Mouse (Mus musculus): ENCODE results near the gene Plpp2. TPM values are rescaled to one million over a fixed set of nuclear protein-coding genes. Genes with fewer than 3 reads are reported as not detected.

Plpp2 gene
- polyA plus RNA-seq, 1 experiment: 23.5 TPM

DNA sequence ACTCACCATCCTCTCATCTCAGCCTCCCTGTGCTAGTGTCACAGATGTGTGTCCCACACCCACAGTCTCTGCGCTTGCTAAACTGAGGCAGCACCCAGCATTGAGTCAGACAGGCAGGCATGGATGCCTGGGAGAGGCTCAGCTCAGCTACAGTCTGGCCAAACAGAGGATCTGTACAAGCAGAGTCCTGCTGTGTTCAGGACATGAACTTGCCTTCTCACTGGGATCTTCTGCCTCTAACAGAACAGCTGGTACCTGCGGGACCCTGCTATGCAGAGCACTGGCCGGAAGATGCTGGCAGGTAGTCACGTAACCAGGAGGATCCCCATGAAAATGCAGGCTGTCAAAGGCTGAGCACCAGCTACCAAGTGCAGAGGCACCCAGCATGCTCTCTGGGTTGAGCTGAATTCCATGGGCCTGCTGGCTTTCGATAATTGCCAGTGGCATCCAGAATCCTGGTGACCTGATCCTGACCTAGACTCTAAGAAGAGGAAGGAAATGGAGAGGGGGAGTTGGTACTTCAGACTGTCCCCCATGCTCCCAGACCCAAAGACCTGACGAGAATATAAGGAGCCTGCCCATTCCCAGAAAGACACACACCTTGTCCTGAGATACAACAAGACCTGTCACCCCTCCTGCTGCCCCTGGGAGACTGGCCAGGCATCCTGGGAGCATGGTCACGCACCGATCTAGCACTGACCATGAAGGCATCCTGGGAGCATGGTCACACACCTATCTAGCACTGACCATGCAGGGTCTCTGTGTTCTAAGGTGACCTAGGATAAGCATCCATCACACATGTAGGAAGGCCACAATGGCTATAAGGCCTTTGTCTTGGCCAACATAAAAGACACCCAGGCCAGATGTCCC, 7.9 kb downstream of the Plpp2 start:
- H3K4me1 ChIP-seq (ENCODE audit: control insufficient read depth, insufficient read depth, low read length): no peaks in the 10 kb centered on the region
- H3K27ac ChIP-seq (ENCODE audit: insufficient read depth, low read length): no peak overlapping the region
- no peak for TF ChIP-seq CTCF (IDR thresholded peaks at IDR 0.05; ENCODE audit: borderline replicate concordance, insufficient read depth, low read length)
- TF ChIP-seq POLR2A (IDR thresholded peaks at IDR 0.05; ENCODE audit: low read depth, low read length): no peak
- H3K4me3 ChIP-seq (ENCODE audit: insufficient read depth, low read length): no peak overlapping the region

- no peak overlapping the region for H3K4me3 ChIP-seq (ENCODE audit: insufficient read depth, low read length)
- H3K27ac ChIP-seq (ENCODE audit: insufficient read depth, low read length): no peak overlapping the region
- H3K4me1 ChIP-seq (ENCODE audit: control insufficient read depth, insufficient read depth, low read length): no peaks in the 10 kb centered on the region
These were observed 9.2 kb downstream of the Plpp2 start for GRCm38 (mm10) chr10:79524433-79524832.

DNA sequence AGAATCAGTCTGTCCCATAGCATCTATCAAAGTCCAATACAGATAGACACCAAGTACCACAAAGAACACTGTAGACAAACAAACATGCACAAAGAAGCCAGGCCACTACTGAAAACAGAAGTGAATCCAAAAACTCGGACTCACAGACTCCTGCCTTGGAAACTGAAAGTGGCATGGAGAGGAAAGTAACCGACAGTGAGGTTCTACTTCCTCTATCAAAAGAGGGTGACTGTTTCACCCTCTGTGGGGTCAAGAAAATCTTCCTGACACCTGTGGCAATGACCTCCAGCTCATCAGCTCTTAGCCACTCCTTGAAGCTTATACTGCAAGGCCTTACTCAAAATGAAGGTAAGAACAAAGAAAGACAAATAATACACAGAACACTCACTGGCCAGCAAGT, 26.9 kb downstream of the Plpp2 start:
- H3K4me3 ChIP-seq (ENCODE audit: insufficient read depth, low read length): no peak overlapping the region
- H3K27ac ChIP-seq (ENCODE audit: insufficient read depth, low read length): no peak overlapping the region
- H3K4me1 ChIP-seq (ENCODE audit: control insufficient read depth, insufficient read depth, low read length): no peaks in the 10 kb centered on the region
- no peak for TF ChIP-seq CTCF (IDR thresholded peaks at IDR 0.05; ENCODE audit: borderline replicate concordance, insufficient read depth, low read length)

More at GRCm38 (mm10) chr10:79524433-79524832, 9.2 kb downstream of the Plpp2 start:
- TF ChIP-seq POLR2A (IDR thresholded peaks at IDR 0.05; ENCODE audit: low read depth, low read length) (no peak), CTCF (IDR thresholded peaks at IDR 0.05; ENCODE audit: borderline replicate concordance, insufficient read depth, low read length) (no peak)

GRCm38 (mm10) chr10:79502830-79503644, 30.6 kb downstream of the Plpp2 start:
- Histone ChIP-seq H3K4me3 (ENCODE audit: insufficient read depth, low read length) (no peak overlapping the region), H3K4me1 (ENCODE audit: control insufficient read depth, insufficient read depth, low read length) (no peaks in the 10 kb centered on the region), H3K27ac (ENCODE audit: insufficient read depth, low read length) (no peak overlapping the region)
- no peak for TF ChIP-seq CTCF (IDR thresholded peaks at IDR 0.05; ENCODE audit: borderline replicate concordance, insufficient read depth, low read length)
- TF ChIP-seq POLR2A (IDR thresholded peaks at IDR 0.05; ENCODE audit: low read depth, low read length): no peak

DNA sequence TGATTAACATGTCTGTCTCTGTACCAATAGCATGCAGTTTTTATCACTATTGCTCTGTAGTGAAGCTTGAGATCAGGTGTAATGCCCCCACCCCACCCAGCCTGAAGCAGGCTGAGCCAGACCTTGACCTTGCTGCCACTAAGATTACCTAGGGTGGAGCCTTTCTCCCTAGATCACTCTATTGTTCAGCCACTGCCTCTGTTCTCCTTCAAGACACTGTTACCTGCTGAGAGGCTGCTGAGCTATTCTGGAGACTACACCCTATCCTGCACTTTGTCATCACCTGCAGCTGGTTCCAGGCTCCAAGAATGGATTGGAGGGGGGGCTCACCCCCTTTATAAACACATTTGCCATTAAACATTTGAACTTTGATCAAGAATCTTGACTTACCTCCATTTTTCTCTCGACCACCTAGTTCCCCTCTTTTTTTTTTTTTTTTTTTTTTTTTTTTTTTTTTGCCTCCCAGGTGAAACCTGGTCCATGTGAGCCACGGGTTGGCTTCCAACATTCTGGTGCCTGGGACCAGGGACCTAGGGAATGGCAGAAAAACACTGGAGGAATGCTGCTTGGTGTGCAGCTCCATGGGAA, 36.8 kb downstream of the Plpp2 start:
- H3K27ac ChIP-seq (ENCODE audit: insufficient read depth, low read length): no peak overlapping the region
- TF ChIP-seq POLR2A (IDR thresholded peaks at IDR 0.05; ENCODE audit: low read depth, low read length) (no peak), CTCF (IDR thresholded peaks at IDR 0.05; ENCODE audit: borderline replicate concordance, insufficient read depth, low read length) (no peak)
- H3K4me3 ChIP-seq (ENCODE audit: insufficient read depth, low read length): no peak overlapping the region
- no peaks in the 10 kb centered on the region for H3K4me1 ChIP-seq (ENCODE audit: control insufficient read depth, insufficient read depth, low read length)

- TF ChIP-seq POLR2A (IDR thresholded peaks at IDR 0.05; ENCODE audit: low read depth, low read length) (no peak), CTCF (IDR thresholded peaks at IDR 0.05; ENCODE audit: borderline replicate concordance, insufficient read depth, low read length) (no peak)
- Histone ChIP-seq H3K4me3 (ENCODE audit: insufficient read depth, low read length) (no peak overlapping the region), H3K4me1 (ENCODE audit: control insufficient read depth, insufficient read depth, low read length) (no peaks in the 10 kb centered on the region), H3K27ac (ENCODE audit: insufficient read depth, low read length) (no peak overlapping the region)
These were observed 37.7 kb downstream of the Plpp2 start for GRCm38 (mm10) chr10:79495886-79496285.

Other genes starting within 250 kb of the Plpp2 start
- not detected in 2 replicates for gene Vmn2r82, start 177.3 kb downstream of the Plpp2 start, polyA plus RNA-seq (2011; ENCODE audit: insufficient read length, low read depth, missing spikeins)
- gene Vmn2r83, start 65.1 kb downstream of the Plpp2 start, polyA plus RNA-seq (2011; ENCODE audit: insufficient read length, low read depth, missing spikeins): not detected in 2 replicates
- gene Mier2, start 21.4 kb upstream of the Plpp2 start, polyA plus RNA-seq (2011; ENCODE audit: insufficient read length, low read depth, missing spikeins): 24.7 and 33.6 TPM in 2 replicates
- gene Theg, start 53.5 kb upstream of the Plpp2 start, polyA plus RNA-seq (2011; ENCODE audit: insufficient read length, low read depth, missing spikeins): not detected in 2 replicates
- gene C2cd4c, start 80.2 kb upstream of the Plpp2 start, polyA plus RNA-seq (2011; ENCODE audit: insufficient read length, low read depth, missing spikeins): 0.19 TPM in 1 of 2 replicates, not detected in the other
- gene Shc2, start 104.1 kb upstream of the Plpp2 start, polyA plus RNA-seq (2011; ENCODE audit: insufficient read length, low read depth, missing spikeins): 15.0 and 18.7 TPM in 2 replicates
- gene Odf3l2, start 111.9 kb upstream of the Plpp2 start, polyA plus RNA-seq (2011; ENCODE audit: insufficient read length, low read depth, missing spikeins): not detected in 2 replicates
- not detected in 2 replicates for gene Madcam1, start 130.8 kb upstream of the Plpp2 start, polyA plus RNA-seq (2011; ENCODE audit: insufficient read length, low read depth, missing spikeins)
- gene Tpgs1, start 135.6 kb upstream of the Plpp2 start, polyA plus RNA-seq (2011; ENCODE audit: insufficient read length, low read depth, missing spikeins): 15.5 and 16.0 TPM in 2 replicates
- 117 and 149 TPM in 2 replicates for gene Cdc34, start 148.4 kb upstream of the Plpp2 start, polyA plus RNA-seq (2011; ENCODE audit: insufficient read length, low read depth, missing spikeins)
- 0.65 TPM in 1 of 2 replicates, not detected in the other for gene Gzmm, start 155.2 kb upstream of the Plpp2 start, polyA plus RNA-seq (2011; ENCODE audit: insufficient read length, low read depth, missing spikeins)
- 766 and 774 TPM in 2 replicates for gene Bsg, start 170.7 kb upstream of the Plpp2 start, polyA plus RNA-seq (2011; ENCODE audit: insufficient read length, low read depth, missing spikeins)
- gene Hcn2, start 182.8 kb upstream of the Plpp2 start, polyA plus RNA-seq (2011; ENCODE audit: insufficient read length, low read depth, missing spikeins): 0.91 and 1.9 TPM in 2 replicates
- 14.9 TPM in 2 replicates for gene Polrmt, start 212.8 kb upstream of the Plpp2 start, polyA plus RNA-seq (2011; ENCODE audit: insufficient read length, low read depth, missing spikeins)
- 0.23 TPM in 1 of 2 replicates, not detected in the other for gene Fgf22, start 221.3 kb upstream of the Plpp2 start, polyA plus RNA-seq (2011; ENCODE audit: insufficient read length, low read depth, missing spikeins)
- gene Rnf126, start 233.2 kb upstream of the Plpp2 start, polyA plus RNA-seq (2011; ENCODE audit: insufficient read length, low read depth, missing spikeins): 38.4 and 39.5 TPM in 2 replicates
- 21.9 and 42.7 TPM in 2 replicates for gene Fstl3, start 243.5 kb upstream of the Plpp2 start, polyA plus RNA-seq (2011; ENCODE audit: insufficient read length, low read depth, missing spikeins)

Data from embryonic fibroblast, embryonic 13.5 days (primary cell).